Mouse (Mus musculus) neural tube, embryonic 14.5 days (tissue): ENCODE results near the gene Gpr12. TPM values are rescaled to one million over a fixed set of nuclear protein-coding genes. Genes with fewer than 3 reads are reported as not detected.

Source experiments
- ATAC-seq: fragments of 200-750 bp; cut with Nextera tagmentation; 2 replicates; pipeline ENCODE4 v1.8.0; 2017; ENCODE audit warnings: low read depth, mild to moderate bottlenecking, moderate TSS enrichment, moderate library complexity
- H3K27ac ChIP-seq: fragments of 300-500 bp; sonication (generic); 2 replicates; pipeline ENCODE4 v1.5.1; 2014; ENCODE audit warnings: low read depth, mild to moderate bottlenecking, control low read depth, low read length, moderate library complexity, mixed read lengths
- H3K27me3 ChIP-seq: fragments of 300-500 bp; sonication (generic); 2 replicates; pipeline ENCODE4 v1.6.1; 2014; ENCODE audit warnings: low read length; ENCODE audit not compliant: control insufficient read depth, insufficient read depth
- H3K36me3 ChIP-seq: fragments of 300-500 bp; sonication (generic); 2 replicates; pipeline ENCODE4 v1.6.1; 2014; ENCODE audit warnings: low read length, mixed read lengths; ENCODE audit not compliant: control insufficient read depth, insufficient read depth
- H3K4me1 ChIP-seq: fragments of 300-500 bp; sonication (generic); 2 replicates; pipeline ENCODE4 v1.6.1; 2014; ENCODE audit warnings: low read length; ENCODE audit not compliant: control insufficient read depth, insufficient read depth
- H3K4me2 ChIP-seq: fragments of 300-500 bp; sonication (generic); 2 replicates; pipeline ENCODE4 v1.6.1; 2014; ENCODE audit warnings: mild to moderate bottlenecking, low read depth, low read length, control low read depth
- H3K4me3 ChIP-seq: fragments of 300-500 bp; sonication (generic); 2 replicates; pipeline ENCODE4 v1.5.1; 2014; ENCODE audit warnings: low read depth, low read length, control low read depth, mixed read lengths
- H3K9ac ChIP-seq: fragments of 300-500 bp; sonication (generic); replicated peaks from 2 replicates; pipeline ENCODE4 v1.6.1; 2014; ENCODE audit warnings: low read depth, mild to moderate bottlenecking, control low read depth, low read length, mixed read lengths
- H3K9me3 ChIP-seq: fragments of 300-500 bp; sonication (generic); 2 replicates; pipeline ENCODE4 v1.6.1; 2016; ENCODE audit warnings: low read length; ENCODE audit not compliant: control insufficient read depth
- whole genome bisulfite sequencing: fragments of 180-500 bp; shearing (Covaris S2); extraction: QIAGEN DNeasy Blood & Tissue Kit; methylation state at CpG from one replicate; pipeline ENCODE4 v1.1.7; 2014; 5-methylcytosine and 5-hydroxymethylcytosine counted together
- polyA plus RNA-seq: library from polyadenylated mRNA; unstranded; fragments of >200 nt; fragmentation: Nextera tagmentation; extraction: Ambion mirVana; gene quantifications from 2 replicates; pipeline ENCODE4 v1.2.1, GENCODE M21; 2014

Gpr12 gene
- polyA plus RNA-seq: 18.2 and 24.2 TPM in 2 replicates

GRCm38 (mm10) chr5:146584478-146585306 lies at the start of gene Gpr12:
Gpr12 (minus strand) TSS chr5:146585239.
- Histone ChIP-seq H3K36me3 (no peaks in the 10 kb centered on the region), H3K4me3 (peak within 1 kb of the TSS; percentile 61), H3K4me2 (peak within 1 kb of the TSS; percentile 85), H3K9ac (peak within 1 kb of the TSS; percentile 74), H3K9me3 (no peaks in the 10 kb centered on the region), H3K27me3 (peaks cover 27% of the 10 kb centered on the region), H3K4me1 (no peaks in the 10 kb centered on the region), H3K27ac (no peak within 1 kb of the TSS; the same call in 1 of the 2 replicates)
- peak; percentile 76 for ATAC-seq
- under 1% methylated on average over 54 of the region's 64 CpGs for WGBS

- H3K4me2 ChIP-seq: no peak overlapping the region
- ATAC-seq: no peak
- H3K9ac ChIP-seq: no peak overlapping the region
- no peaks in the 10 kb centered on the region for H3K27me3 ChIP-seq
- 90% methylated on average over 3 of the region's 3 CpGs for WGBS
- H3K4me1 ChIP-seq: no peaks in the 10 kb centered on the region
- no peaks in the 10 kb centered on the region for H3K36me3 ChIP-seq
- H3K4me3 ChIP-seq: no peak overlapping the region
- no peak overlapping the region for H3K27ac ChIP-seq
- H3K9me3 ChIP-seq: no peaks in the 10 kb centered on the region
These were observed 46.6 kb upstream of the Gpr12 start for GRCm38 (mm10) chr5:146631602-146632001.

- H3K4me1 ChIP-seq: no peaks in the 10 kb centered on the region; the same call in 1 of the 2 replicates
- H3K9ac ChIP-seq: no peak overlapping the region
- ATAC-seq: no peak
- no peak overlapping the region for H3K27ac ChIP-seq
- H3K9me3 ChIP-seq: no peaks in the 10 kb centered on the region
- 16% methylated on average over 4 of the region's 4 CpGs for WGBS
- no peak overlapping the region for H3K4me3 ChIP-seq
- no peak overlapping the region for H3K4me2 ChIP-seq
- H3K27me3 ChIP-seq: no peaks in the 10 kb centered on the region
- no peaks in the 10 kb centered on the region for H3K36me3 ChIP-seq
These were observed 45.9 kb upstream of the Gpr12 start for GRCm38 (mm10) chr5:146630961-146631360.

GRCm38 (mm10) chr5:146629636-146630035 lies 44.6 kb upstream of the Gpr12 start:
- H3K27me3 ChIP-seq: no peaks in the 10 kb centered on the region
- no peaks in the 10 kb centered on the region for H3K9me3 ChIP-seq
- H3K4me2 ChIP-seq: no peak overlapping the region
- no peak overlapping the region for H3K27ac ChIP-seq
- 84% methylated on average over 10 of the region's 10 CpGs for WGBS
- no peaks in the 10 kb centered on the region for H3K36me3 ChIP-seq
- H3K4me1 ChIP-seq: no peaks in the 10 kb centered on the region; the same call in 1 of the 2 replicates
- H3K9ac ChIP-seq: no peak overlapping the region
- no peak for ATAC-seq
- no peak overlapping the region for H3K4me3 ChIP-seq

GRCm38 (mm10) chr5:146628804-146629203 lies 43.8 kb upstream of the Gpr12 start:
- WGBS: 94% methylated on average over 1 of the region's 1 CpGs
- no peak for ATAC-seq
- no peak overlapping the region for H3K4me3 ChIP-seq

GRCm38 (mm10) chr5:146627901-146628300 lies 42.9 kb upstream of the Gpr12 start:
- H3K27ac ChIP-seq: no peak overlapping the region
- H3K4me3 ChIP-seq: no peak overlapping the region
- H3K9ac ChIP-seq: no peak overlapping the region
- 30% methylated on average over 5 of the region's 5 CpGs for WGBS
- no peaks in the 10 kb centered on the region for H3K36me3 ChIP-seq
- ATAC-seq: no peak
- H3K4me2 ChIP-seq: no peak overlapping the region
- no peaks in the 10 kb centered on the region for H3K27me3 ChIP-seq
- H3K4me1 ChIP-seq: no peaks in the 10 kb centered on the region; the same call in 1 of the 2 replicates
- H3K9me3 ChIP-seq: no peaks in the 10 kb centered on the region

More at GRCm38 (mm10) chr5:146628804-146629203, 43.8 kb upstream of the Gpr12 start:
- no peak overlapping the region for H3K4me2 ChIP-seq
- no peak overlapping the region for H3K27ac ChIP-seq
- H3K9me3 ChIP-seq: no peaks in the 10 kb centered on the region
- no peak overlapping the region for H3K9ac ChIP-seq
- H3K27me3 ChIP-seq: no peaks in the 10 kb centered on the region
- H3K36me3 ChIP-seq: no peaks in the 10 kb centered on the region
- H3K4me1 ChIP-seq: no peaks in the 10 kb centered on the region; the same call in 1 of the 2 replicates

GRCm38 (mm10) chr5:146625635-146626311 lies 40.7 kb upstream of the Gpr12 start:
- H3K27ac ChIP-seq: no peak overlapping the region
- ATAC-seq: no peak
- WGBS: 63% methylated on average over 6 of the region's 6 CpGs
- no peak overlapping the region for H3K4me2 ChIP-seq
- H3K4me1 ChIP-seq: no peaks in the 10 kb centered on the region; the same call in 1 of the 2 replicates
- no peaks in the 10 kb centered on the region for H3K27me3 ChIP-seq
- H3K36me3 ChIP-seq: no peaks in the 10 kb centered on the region
- no peak overlapping the region for H3K4me3 ChIP-seq
- no peaks in the 10 kb centered on the region for H3K9me3 ChIP-seq
- H3K9ac ChIP-seq: no peak overlapping the region

- H3K9me3 ChIP-seq: no peaks in the 10 kb centered on the region
- WGBS: 46% methylated on average over 7 of the region's 7 CpGs
- no peak overlapping the region for H3K4me2 ChIP-seq
- H3K9ac ChIP-seq: no peak overlapping the region
- H3K4me3 ChIP-seq: no peak overlapping the region
- ATAC-seq: no peak
- H3K27ac ChIP-seq: no peak overlapping the region
- H3K36me3 ChIP-seq: no peaks in the 10 kb centered on the region
- H3K27me3 ChIP-seq: no peaks in the 10 kb centered on the region
- H3K4me1 ChIP-seq: no peaks in the 10 kb centered on the region
These were observed 26.8 kb upstream of the Gpr12 start for GRCm38 (mm10) chr5:146611830-146612229.

GRCm38 (mm10) chr5:146611009-146611408 lies 26.0 kb upstream of the Gpr12 start:
- Histone ChIP-seq H3K9ac (no peak overlapping the region), H3K4me1 (no peaks in the 10 kb centered on the region), H3K36me3 (no peaks in the 10 kb centered on the region), H3K27me3 (no peaks in the 10 kb centered on the region), H3K4me3 (no peak overlapping the region), H3K4me2 (no peak overlapping the region), H3K9me3 (no peaks in the 10 kb centered on the region), H3K27ac (no peak overlapping the region)
- no peak for ATAC-seq
- WGBS: 11% methylated on average over 8 of the region's 8 CpGs
